Mouse (Mus musculus): ENCODE measurements around the gene Tigd4.

DNA sequence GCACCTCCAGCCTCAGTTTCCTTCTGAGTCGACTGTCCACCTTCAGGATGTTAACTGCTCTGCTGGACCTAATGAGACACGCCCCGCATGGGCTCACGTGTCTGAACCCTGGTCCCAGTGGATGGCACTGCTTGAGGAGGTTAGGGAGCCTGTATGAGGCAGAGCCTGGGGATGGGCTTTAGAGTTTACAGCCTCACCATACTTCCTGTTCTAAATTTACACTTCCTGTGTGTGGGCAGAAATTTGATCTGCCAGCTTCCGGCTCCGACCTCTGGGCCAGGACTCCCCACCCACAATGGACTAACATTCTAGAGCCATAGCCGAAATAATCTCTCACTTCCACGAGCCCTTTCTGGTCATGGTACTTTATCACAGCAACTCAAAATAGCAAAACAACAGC is 46.2 kb upstream of the Tigd4 start:
- no peak for TF ChIP-seq CTCF (IDR thresholded peaks at IDR 0.05)
- no peak for TF ChIP-seq EP300 (IDR thresholded peaks at IDR 0.05; ENCODE audit: insufficient read depth, low read depth, low read length)

All from heart, adult 2 months (tissue).